Mouse (Mus musculus) urinary bladder, postnatal 4 days (tissue): ENCODE results near the gene Pkhd1.

Source experiments
- DNase-seq, 2 experiments: peaks; one replicate each; pipeline ENCODE4 v3.0.0; 2021 to 2022; ENCODE audit warnings: low spot score in 2 of 2

Pkhd1 gene

DNA sequence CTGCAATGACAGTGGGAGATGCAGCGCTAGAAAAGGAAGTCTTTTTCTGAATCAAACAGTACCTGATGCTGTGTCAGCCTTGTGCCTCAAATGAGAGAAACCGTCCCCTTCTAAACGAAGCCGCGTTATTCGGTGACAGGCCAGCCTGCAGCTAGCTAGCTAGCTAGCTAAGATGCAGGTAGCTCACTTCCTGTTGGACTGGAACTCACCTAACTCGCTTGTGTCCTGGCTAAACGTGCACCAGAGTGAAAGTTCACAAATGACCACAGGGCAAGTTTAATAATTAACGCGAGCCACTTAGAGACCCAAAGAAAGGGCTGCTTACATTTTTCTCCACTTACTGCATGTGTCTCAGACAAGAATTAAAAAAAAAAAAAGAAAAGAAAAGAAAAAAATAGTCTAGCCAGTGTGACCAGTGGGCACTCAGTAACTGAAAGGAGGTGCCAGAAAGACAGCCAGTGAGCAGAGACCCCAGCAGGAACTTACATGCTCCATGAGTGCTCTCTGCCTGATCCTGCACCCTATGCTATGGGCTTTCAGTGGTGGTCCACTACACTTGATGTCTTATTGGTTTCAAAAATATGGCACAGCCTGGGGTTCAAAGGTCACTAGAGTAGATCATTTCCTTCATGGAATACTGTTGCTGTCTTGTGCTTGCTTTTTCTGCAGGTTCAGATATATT is at the start of gene Pkhd1:
Gene Pkhd1 (minus strand): TSS at position 216 of the 682 bp plus-strand sequence.
- DNase-seq, result no peak

GRCm38 (mm10) chr1:20667567-20667966 is 49.7 kb upstream of the Pkhd1 start:
- no peak for DNase-seq

- no peak for DNase-seq
Observed at GRCm38 (mm10) chr1:20666233-20666632, 48.4 kb upstream of the Pkhd1 start.

GRCm38 (mm10) chr1:20655085-20655484 is 37.2 kb upstream of the Pkhd1 start:
- no peak for DNase-seq

DNA sequence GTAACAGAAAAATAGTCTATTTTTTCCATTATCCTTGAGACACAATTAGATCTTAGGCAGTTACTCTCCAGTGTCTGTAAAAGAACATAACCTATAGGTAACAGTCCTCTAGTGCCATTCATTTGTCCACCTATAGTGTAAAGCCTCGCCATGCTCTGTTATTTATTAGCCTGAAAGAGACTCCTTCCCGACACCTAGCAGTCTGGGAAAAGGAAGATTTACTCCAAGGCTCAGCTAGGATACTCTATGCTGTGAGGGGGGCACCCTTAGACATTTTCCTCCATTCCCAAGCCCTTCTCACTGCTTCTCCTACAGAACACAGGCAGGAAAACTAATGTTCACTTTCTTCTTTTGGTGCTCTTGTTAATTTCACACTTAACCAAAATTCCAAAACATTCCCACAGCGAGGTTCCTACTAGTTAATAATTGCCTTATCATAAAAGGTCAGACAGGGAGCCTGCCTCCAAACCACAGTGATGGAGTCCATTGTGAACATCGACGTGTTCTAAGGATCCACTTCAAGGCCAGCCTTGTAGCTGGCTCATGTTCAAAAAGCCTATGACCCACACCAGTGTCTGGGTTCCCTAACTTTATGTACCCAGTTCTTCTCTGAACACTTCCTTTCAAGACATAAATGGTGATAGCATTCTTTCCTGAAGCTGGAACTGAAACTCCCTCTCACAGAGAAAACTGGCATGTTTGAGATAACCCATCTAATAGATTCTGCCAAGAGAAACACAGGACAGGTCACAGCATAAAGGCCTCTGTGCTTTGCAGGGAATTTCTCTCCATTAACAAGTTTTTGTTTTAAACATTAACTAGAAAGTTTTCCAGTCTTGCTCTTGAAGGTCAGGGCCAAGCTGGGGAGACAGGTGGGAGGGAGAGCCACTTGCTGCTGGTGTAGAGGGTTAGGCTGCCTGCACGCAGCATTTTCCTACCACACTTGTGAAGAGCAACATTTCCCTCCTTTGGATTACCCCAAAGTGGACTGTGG is 35.9 kb upstream of the Pkhd1 start:
- no peak for DNase-seq

DNA sequence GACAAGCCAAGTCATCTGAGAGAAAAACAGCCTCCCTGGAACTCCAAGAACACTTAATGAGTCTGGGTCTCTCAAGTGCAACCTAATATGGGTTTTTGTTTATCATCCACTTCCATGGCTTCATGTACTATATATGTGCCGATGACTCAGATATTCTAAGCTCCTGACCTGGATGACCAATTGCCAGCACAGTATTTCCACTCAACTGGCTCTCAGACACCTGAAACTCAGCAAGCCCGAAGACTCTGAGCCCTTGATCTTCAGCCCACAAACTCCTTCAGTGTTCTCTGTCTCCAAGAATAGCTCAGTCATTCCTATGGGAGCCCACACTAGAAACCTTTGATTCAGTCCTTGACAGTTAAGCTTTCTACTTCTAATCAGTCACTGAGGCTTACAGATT is 17.0 kb upstream of the Pkhd1 start:
- no peak for DNase-seq

GRCm38 (mm10) chr1:20633276-20633869 is 15.5 kb upstream of the Pkhd1 start:
- DNase-seq, result no peak

- no peak for DNase-seq
Observed at GRCm38 (mm10) chr1:20624564-20624963, 6.7 kb upstream of the Pkhd1 start.

DNA sequence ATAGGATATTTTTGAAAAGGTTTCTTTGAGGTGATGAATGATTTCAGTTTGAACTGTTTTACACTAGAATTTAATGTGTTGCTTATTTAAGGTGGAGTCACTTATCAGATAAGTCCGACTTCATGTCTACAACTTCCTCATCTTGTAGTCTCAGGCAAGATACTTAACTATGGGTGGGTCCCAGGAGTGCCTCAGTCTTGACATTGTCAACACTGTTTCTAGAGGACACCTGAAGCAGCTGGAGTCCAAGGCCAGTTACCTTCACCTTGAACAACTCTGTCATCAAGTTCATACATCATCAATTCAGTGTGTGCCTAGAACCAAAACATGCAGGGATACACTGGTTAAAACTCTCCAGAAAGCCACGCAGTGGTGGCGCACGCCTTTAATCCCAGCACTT is 5.5 kb upstream of the Pkhd1 start:
- no peak for DNase-seq

- DNase-seq, result no peak
Observed at GRCm38 (mm10) chr1:20620611-20621010, 2.7 kb upstream of the Pkhd1 start.

GRCm38 (mm10) chr1:20619363-20619762 is 1.5 kb upstream of the Pkhd1 start:
- DNase-seq, result no peak

- no peak for DNase-seq
Observed at GRCm38 (mm10) chr1:20612643-20613042, 5.2 kb downstream of the Pkhd1 start.

DNA sequence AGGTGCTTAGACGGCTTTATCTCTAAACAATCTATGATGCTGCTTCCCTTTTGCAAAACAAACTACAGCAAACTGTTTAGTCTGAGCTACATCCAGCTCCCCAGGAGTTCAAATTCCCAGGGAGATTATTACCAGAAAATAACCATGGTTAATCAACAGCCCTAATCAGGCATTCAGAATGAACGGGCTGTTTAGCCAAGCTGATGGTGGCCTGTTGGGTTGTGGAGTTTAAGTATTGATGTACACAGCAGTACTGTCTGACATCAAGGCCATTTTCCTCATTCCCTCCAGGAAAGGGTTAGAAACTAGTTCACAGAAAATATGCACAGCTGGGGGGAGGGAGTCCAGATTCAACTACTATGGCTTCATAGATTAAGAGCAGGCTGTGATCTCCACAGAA is 12.4 kb downstream of the Pkhd1 start:
- DNase-seq, result no peak

GRCm38 (mm10) chr1:20590488-20590887 is 27.4 kb downstream of the Pkhd1 start:
- DNase-seq, result no peak

GRCm38 (mm10) chr1:20571469-20571868 is 46.4 kb downstream of the Pkhd1 start:
- DNase-seq, result no peak

- DNase-seq, result no peak
Observed at GRCm38 (mm10) chr1:20569430-20569829, 48.4 kb downstream of the Pkhd1 start.

DNA sequence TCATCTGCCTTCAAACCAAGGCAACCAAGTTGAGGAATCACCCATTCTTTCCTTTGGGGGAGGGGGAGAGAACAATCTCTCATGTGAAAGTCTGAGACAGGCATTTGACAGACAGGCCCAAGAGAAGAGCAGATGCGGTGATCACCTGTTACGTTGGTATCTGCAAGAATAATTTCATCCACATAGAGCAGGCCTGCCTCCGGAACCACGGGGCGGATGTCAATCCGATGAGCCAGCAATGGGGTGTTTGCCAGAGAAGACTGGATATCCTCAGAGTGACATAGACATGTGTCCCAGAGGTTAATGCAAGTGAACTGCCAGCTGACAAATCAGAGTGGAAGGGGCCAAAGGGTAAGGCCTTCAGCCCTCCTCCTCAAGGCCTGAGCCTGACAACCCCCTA is 59.4 kb downstream of the Pkhd1 start:
- no peak for DNase-seq

- no peak for DNase-seq
Observed at GRCm38 (mm10) chr1:20554398-20554797, 63.5 kb downstream of the Pkhd1 start.

DNA sequence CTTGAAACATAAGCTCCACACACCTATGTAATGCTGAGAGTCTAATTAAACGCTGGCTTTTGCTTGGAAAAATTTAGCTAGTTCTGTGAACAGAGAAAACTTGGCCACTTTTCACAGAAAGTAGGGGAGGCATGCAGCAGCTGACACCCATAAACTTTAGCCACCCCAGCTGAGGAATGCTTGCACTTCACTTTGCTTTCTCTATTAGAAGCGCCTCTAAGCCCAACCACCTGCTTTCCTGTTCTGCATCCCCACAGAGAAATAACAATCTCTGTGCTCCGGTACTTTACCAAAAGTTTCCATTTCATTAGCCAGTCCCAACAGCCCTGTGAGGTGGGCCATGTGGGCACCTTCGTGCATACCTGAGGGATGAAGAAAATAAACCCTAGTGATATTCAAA is 66.5 kb downstream of the Pkhd1 start:
- no peak for DNase-seq

GRCm38 (mm10) chr1:20544526-20544925 is 73.3 kb downstream of the Pkhd1 start:
- DNase-seq, result no peak

GRCm38 (mm10) chr1:20513364-20514084 is 104.3 kb downstream of the Pkhd1 start:
- no peak for DNase-seq

DNA sequence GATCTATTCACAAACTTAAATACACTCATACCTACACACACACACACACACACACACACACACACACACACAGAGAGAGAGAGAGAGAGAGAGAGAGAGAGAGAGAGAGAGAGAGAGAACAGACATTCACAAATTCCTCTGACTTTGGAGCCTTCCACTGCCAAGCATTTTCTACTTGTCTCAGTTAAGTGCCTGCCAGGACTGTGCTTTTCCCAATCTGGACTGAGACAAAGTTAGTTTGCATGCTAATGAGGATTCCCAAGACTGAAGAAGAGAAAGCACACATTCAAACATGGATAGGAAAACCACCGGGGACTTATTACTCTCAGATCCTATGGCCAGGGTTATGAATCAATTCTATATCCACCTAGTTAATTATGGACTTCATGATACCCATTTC is 118.9 kb downstream of the Pkhd1 start:
- no peak for DNase-seq
